Mouse (Mus musculus): ENCODE measurements around the gene Fam196b.

Gene Fam196b

GRCm38 (mm10) chr11:34406309-34406708, 91.7 kb downstream of the Fam196b start:
- no peak for DNase-seq (ENCODE audit: low read depth)

GRCm38 (mm10) chr11:34406850-34407249, 92.2 kb downstream of the Fam196b start:
- no peak for DNase-seq (ENCODE audit: low read depth)

- no peak for DNase-seq (ENCODE audit: low read depth)
These were observed 101.4 kb downstream of the Fam196b start for GRCm38 (mm10) chr11:34415884-34416618.

DNA sequence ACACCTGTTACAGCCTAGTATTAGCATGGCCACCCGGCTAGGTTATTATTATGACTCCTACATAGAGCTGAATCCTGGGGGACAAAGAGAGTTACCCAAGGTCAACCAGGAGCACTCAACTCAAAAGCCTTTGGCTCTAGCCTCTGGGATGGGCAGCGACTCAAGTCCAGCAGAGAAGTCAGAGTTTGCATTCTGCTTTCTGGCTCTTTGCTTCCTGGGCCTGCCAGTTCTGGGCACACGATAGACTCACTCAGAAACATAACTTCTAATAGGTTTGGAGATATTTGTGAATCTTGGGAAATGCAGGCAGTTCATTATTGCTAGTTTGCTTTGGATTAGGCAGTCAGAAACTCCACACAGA, 102.0 kb downstream of the Fam196b start:
- DNase-seq (ENCODE audit: low read depth): no peak

GRCm38 (mm10) chr11:34421061-34421460, 106.4 kb downstream of the Fam196b start:
- DNase-seq (ENCODE audit: low read depth): no peak

DNA sequence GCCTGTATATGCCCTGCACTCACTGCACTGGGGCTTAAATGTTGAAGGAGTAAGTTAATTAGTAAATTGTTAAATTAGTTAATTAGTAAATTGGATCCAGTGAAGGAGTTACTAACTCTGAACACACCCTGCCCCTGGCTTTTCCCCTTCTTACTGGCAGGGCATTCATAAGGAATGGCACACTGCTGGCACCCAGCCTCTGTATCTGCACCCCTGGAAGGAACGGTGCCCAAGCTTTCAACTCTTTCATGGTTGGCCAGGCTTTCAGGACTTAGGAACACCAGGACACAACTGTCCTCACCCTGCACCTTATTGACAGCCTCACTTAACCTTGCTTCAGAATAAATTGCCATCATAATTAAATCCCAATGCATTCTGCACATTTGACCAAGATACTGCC, 109.9 kb downstream of the Fam196b start:
- no peak for DNase-seq (ENCODE audit: low read depth)

DNA sequence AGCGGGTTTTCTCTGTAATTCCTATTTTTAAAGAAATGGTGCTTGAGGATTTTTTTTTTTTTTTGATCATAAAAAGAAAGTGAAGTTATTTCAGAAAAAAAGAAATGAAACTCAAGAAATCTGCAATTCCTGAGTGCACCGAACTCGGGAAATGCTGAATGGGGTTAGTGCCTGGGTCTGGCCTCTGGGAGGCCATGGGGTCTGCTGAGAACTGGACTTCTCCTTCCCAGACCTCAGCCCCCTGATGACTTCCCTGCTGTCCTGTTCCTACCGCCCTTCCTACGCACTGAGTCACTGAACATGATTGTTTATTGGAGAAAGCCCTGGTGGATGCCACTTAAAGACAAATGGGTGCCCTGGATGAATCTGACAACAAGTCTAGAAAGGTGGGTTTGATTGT, 112.6 kb downstream of the Fam196b start:
- no peak for DNase-seq (ENCODE audit: low read depth)

- DNase-seq (ENCODE audit: low read depth): no peak
These were observed 116.3 kb downstream of the Fam196b start for GRCm38 (mm10) chr11:34430940-34431339.

GRCm38 (mm10) chr11:34431371-34431770, 116.7 kb downstream of the Fam196b start:
- DNase-seq (ENCODE audit: low read depth): no peak

DNA sequence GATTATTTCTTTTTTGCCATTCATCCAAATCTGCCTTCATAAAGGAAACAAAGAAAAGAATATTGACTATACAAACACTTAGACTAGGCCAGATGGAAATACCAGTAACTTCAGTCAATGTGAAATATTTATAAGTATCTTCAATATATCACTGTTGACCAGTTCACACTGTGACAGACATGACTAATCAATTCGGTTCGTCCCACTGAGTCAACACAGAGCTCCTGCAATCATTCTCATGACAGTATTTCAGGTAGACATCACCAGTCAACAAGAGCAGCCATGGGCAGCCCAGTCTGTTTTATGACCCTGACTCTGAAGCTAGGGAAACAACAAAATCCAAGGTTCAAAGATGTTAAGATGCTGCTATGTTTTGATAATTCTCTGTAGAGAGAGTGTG, 117.4 kb downstream of the Fam196b start:
- no peak for DNase-seq (ENCODE audit: low read depth)

DNA sequence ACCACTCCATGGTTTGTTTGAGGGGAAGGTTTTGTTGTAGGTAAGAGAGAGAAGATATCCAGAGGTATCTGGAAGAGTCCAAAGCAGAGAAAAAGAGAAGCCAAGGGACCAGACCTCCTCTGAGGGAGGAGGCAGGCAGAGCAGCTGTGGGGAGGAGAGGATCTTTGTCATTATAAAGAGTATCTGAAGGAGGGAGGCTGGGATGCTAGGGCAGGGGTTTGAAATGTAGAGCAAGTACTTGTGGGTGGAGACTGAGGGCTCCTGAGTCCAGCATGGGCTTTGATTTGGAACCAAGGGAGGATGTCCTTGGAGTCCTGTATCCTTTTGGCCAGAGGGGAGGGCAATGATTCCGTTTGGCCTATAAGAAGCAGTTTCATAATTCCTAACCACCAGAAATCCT, 122.8 kb downstream of the Fam196b start:
- no peak for DNase-seq (ENCODE audit: low read depth)

- DNase-seq (ENCODE audit: low read depth): no peak
These were observed 123.8 kb downstream of the Fam196b start for GRCm38 (mm10) chr11:34438429-34438828.

- peak; percentile 22 for DNase-seq (ENCODE audit: low read depth)
These were observed 133.3 kb downstream of the Fam196b start for GRCm38 (mm10) chr11:34447891-34448290.

GRCm38 (mm10) chr11:34449944-34450343, 135.3 kb downstream of the Fam196b start:
- no peak for DNase-seq (ENCODE audit: low read depth)

DNA sequence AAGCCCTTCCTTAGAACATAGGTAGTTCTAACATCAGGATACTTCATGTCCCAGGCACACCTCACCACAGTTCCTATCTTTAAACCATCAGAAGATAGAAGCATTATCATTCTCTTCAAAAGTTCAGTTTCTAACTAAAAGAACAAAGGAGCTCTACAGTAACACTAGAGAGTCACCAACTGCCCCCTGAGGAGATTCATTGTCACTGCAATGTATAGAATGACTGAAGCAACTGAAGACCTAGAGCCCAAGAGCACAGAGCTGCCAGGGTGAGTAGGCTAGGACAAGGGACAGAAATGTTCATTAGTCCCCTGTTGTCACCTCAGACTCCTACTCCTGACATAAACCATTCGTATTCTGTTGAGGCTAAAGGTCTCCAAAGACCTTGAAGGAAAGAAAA, 152.4 kb downstream of the Fam196b start:
- no peak for DNase-seq (ENCODE audit: low read depth)

- DNase-seq (ENCODE audit: low read depth): no peak
These were observed 153.9 kb downstream of the Fam196b start for GRCm38 (mm10) chr11:34468571-34468970.

DNA sequence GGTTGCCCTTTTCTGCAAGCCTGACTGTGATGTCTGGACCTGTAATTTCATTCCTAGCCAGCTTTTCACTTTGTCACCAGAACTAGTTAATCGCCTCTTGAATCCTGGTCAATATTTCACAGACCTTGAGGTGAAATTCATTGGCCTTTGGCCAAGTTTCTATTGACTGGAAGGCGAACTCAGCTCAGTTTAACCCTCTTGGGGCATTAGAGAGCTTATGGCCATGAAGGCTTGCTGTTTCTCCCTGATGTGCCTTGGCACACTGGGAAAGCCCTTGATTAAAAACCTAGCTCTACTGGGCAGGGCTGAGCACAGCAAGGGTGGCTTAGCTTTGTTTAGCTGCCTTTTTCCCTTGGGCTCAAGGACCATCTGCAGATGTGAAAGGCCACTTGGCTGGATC, 155.2 kb downstream of the Fam196b start:
- DNase-seq (ENCODE audit: low read depth): no peak
